Mouse (Mus musculus) neural tube, embryonic 14.5 days (tissue): ENCODE data around the gene Dlgap3. TPM values are rescaled to one million over a fixed set of nuclear protein-coding genes. Genes with fewer than 3 reads are reported as not detected.

ENCODE experiments used
- ATAC-seq: fragments of 200-750 bp; cut with Nextera tagmentation; 2 replicates; pipeline ENCODE4 v1.8.0; 2017; ENCODE audit warnings: low read depth, mild to moderate bottlenecking, moderate TSS enrichment, moderate library complexity
- H3K27ac ChIP-seq: fragments of 300-500 bp; sonication (generic); 2 replicates; pipeline ENCODE4 v1.5.1; 2014; ENCODE audit warnings: low read depth, mild to moderate bottlenecking, control low read depth, low read length, moderate library complexity, mixed read lengths
- H3K27me3 ChIP-seq: fragments of 300-500 bp; sonication (generic); 2 replicates; pipeline ENCODE4 v1.6.1; 2014; ENCODE audit warnings: low read length; ENCODE audit not compliant: control insufficient read depth, insufficient read depth
- H3K36me3 ChIP-seq: fragments of 300-500 bp; sonication (generic); 2 replicates; pipeline ENCODE4 v1.6.1; 2014; ENCODE audit warnings: low read length, mixed read lengths; ENCODE audit not compliant: control insufficient read depth, insufficient read depth
- H3K4me1 ChIP-seq: fragments of 300-500 bp; sonication (generic); 2 replicates; pipeline ENCODE4 v1.6.1; 2014; ENCODE audit warnings: low read length; ENCODE audit not compliant: control insufficient read depth, insufficient read depth
- H3K4me2 ChIP-seq: fragments of 300-500 bp; sonication (generic); 2 replicates; pipeline ENCODE4 v1.6.1; 2014; ENCODE audit warnings: mild to moderate bottlenecking, low read depth, low read length, control low read depth
- H3K4me3 ChIP-seq: fragments of 300-500 bp; sonication (generic); 2 replicates; pipeline ENCODE4 v1.5.1; 2014; ENCODE audit warnings: low read depth, low read length, control low read depth, mixed read lengths
- H3K9ac ChIP-seq: fragments of 300-500 bp; sonication (generic); replicated peaks from 2 replicates; pipeline ENCODE4 v1.6.1; 2014; ENCODE audit warnings: low read depth, mild to moderate bottlenecking, control low read depth, low read length, mixed read lengths
- H3K9me3 ChIP-seq: fragments of 300-500 bp; sonication (generic); 2 replicates; pipeline ENCODE4 v1.6.1; 2016; ENCODE audit warnings: low read length; ENCODE audit not compliant: control insufficient read depth
- WGBS: fragments of 180-500 bp; shearing (Covaris S2); extraction: QIAGEN DNeasy Blood & Tissue Kit; methylation state at CpG from one replicate; pipeline ENCODE4 v1.1.7; 2014; 5-methylcytosine and 5-hydroxymethylcytosine counted together
- polyA plus RNA-seq: library from polyadenylated mRNA; unstranded; fragments of >200 nt; fragmentation: Nextera tagmentation; extraction: Ambion mirVana; gene quantifications from 2 replicates; pipeline ENCODE4 v1.2.1, GENCODE M21; 2014

Dlgap3 gene
- polyA plus RNA-seq, 1 experiment from 2014 or later: 26.0 TPM

DNA sequence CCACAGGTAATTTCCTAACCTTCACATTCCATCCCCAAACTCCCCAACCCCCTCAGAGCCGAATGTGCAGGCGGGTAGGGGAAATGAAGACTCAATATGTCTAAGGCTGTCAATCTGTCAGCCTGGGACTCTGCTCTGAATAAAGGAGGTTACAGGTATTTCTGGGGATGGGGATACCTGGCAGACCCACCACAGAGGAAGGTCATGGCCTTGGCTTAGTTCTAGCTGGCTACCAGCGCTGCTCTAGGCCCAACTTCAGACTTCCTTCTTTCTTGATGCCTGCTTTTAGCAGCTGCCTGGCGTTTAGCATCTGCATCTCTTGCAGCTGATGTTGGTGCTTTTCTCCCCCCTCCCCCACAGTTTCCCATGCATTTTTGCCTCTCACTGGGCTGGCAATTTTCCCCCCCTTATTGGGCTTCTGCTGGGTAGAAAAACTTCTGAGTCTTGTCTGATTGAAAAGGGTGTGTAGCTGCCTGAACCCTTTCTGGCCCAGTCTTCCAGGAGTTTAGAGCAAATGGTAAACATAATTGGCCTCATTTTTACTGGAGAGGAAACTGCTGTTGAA lies 2.4 kb downstream of the Dlgap3 start:
- no peak overlapping the region for H3K4me3 ChIP-seq
- H3K9ac ChIP-seq: no peak overlapping the region
- no peak overlapping the region for H3K4me2 ChIP-seq
- no peak for ATAC-seq
- no peaks in the 10 kb centered on the region for H3K9me3 ChIP-seq
- peaks cover 29% of the 10 kb centered on the region for H3K4me1 ChIP-seq
- H3K27me3 ChIP-seq: peaks cover 4% of the 10 kb centered on the region; the same call in 1 of the 2 replicates
- no peaks in the 10 kb centered on the region for H3K36me3 ChIP-seq
- H3K27ac ChIP-seq: no peak overlapping the region
- 47% methylated on average over 4 of the region's 4 CpGs for WGBS

DNA sequence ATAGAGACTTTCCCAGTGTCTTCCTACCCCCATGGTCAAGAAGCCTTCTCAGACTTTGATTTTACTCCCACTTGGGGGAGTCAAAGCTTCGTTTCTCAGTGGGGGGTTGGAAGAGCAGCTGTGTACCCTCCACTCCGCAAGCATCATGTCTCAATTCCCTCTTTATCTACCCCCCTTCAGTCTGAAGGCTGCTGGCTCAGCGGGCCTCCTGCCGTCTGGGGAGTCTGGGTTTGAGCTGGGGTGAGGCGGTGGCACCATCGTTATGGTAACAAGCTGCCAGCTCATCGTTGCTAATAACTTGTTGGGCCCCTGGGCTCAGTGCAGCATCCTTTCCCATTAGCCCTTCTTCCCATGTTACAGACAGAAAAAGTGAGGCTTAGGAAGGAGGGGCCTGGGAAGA lies 3.1 kb downstream of the Dlgap3 start:
- Histone ChIP-seq H3K9ac (no peak overlapping the region), H3K27me3 (peaks cover 4% of the 10 kb centered on the region; the same call in 1 of the 2 replicates), H3K4me2 (no peak overlapping the region), H3K27ac (no peak overlapping the region), H3K9me3 (no peaks in the 10 kb centered on the region), H3K4me3 (no peak overlapping the region), H3K36me3 (no peaks in the 10 kb centered on the region), H3K4me1 (peaks cover 29% of the 10 kb centered on the region)
- ATAC-seq: no peak
- 18% methylated on average over 7 of the region's 7 CpGs for WGBS

DNA sequence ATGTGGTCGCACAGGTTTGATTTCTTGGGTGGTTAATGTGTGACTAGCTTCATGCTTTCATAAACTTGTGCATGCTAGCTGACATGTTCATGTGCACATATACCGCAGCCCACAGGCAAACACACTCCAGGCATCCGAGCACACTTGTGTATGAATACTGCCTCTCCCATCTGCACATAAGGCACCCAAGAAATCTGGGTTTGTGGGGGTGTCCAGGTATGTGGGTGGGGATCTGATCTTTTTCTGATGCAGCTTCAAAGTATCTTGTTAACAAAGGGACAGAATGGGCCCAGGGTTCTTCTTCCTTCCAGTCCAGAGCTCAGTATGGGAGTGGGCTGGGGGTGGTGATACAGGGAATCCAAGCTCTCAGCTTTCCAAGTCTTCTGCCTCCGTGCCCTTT lies 3.6 kb downstream of the Dlgap3 start:
- no peaks in the 10 kb centered on the region for H3K36me3 ChIP-seq
- H3K27me3 ChIP-seq: peaks cover 4% of the 10 kb centered on the region; the same call in 1 of the 2 replicates
- WGBS: 65% methylated on average over 4 of the region's 4 CpGs
- H3K4me2 ChIP-seq: no peak overlapping the region
- peaks cover 29% of the 10 kb centered on the region for H3K4me1 ChIP-seq
- no peak for ATAC-seq
- H3K9me3 ChIP-seq: no peaks in the 10 kb centered on the region
- no peak overlapping the region for H3K4me3 ChIP-seq
- H3K27ac ChIP-seq: no peak overlapping the region
- H3K9ac ChIP-seq: no peak overlapping the region

DNA sequence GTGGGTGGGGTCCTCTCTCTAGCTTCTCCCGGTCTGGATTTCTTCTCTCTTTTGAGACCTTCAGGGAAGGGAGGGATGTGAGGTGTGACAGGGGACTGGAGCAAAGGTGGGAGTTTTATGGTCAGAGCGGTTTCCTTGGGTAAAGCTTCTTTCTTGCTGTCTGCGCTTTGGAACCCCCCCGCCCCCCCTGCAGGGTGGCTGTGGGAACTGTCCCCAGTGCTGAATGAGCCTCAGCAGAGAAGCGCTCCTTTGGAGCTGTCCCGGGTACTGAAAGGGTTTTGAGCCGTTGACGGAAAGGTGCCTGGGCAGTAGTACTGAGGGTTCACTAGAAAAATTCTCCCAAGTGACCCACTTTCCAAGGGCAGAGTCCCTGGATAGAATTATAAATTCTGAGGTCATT lies 4.5 kb downstream of the Dlgap3 start:
- Histone ChIP-seq H3K9me3 (no peaks in the 10 kb centered on the region), H3K4me3 (no peak overlapping the region), H3K27ac (no peak overlapping the region), H3K4me1 (peaks cover 24% of the 10 kb centered on the region), H3K4me2 (no peak overlapping the region), H3K27me3 (peaks cover 3% of the 10 kb centered on the region; the same call in 1 of the 2 replicates), H3K9ac (no peak overlapping the region), H3K36me3 (no peaks in the 10 kb centered on the region)
- ATAC-seq: no peak
- WGBS: 4% methylated on average over 8 of the region's 8 CpGs

DNA sequence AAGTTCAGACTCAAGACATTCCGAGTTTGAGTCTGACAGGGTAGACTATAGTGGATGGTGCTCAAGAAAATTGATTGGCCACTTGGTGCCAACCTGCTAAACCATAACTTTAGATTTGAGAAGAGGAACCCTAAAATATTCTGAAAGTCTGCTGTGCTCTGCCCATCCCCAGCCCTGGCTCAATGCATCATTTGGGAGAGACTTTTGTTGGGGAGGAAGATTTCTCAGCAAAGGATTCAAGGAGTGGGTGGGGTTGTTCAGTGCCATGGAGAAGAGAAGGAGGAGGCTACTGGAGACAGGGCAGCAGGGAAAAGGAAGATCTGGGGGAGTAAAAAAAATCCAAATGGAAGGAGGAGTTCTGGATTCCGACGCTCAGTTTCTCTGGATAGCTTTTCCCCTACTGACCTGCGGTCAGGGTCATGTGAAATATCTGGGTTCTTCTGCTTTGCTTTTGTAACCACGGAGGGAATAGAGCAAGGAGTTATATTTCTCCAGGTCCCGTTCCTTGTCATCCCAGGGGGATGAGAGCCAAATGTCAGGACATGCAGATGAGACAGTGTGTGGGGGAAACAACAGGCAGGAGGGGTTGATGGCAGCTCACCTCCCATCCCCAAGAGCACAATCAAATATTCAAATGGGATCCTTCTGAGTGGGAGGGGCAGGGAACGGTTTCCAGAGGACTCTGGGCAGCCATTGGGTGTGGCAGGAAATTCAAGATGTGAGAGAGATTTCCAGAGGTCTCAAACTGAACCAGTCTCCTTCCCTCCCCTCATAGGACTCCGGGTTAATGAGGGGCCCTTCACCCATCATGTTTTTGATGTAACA lies 5.3 kb downstream of the Dlgap3 start:
- Histone ChIP-seq H3K36me3 (no peaks in the 10 kb centered on the region), H3K9ac (no peak overlapping the region), H3K4me3 (no peak overlapping the region), H3K27me3 (no peaks in the 10 kb centered on the region; the same call in 1 of the 2 replicates), H3K27ac (no peak overlapping the region), H3K4me2 (no peak overlapping the region), H3K9me3 (no peaks in the 10 kb centered on the region), H3K4me1 (peaks cover 28% of the 10 kb centered on the region)
- WGBS: 59% methylated on average over 8 of the region's 8 CpGs
- ATAC-seq: no peak

DNA sequence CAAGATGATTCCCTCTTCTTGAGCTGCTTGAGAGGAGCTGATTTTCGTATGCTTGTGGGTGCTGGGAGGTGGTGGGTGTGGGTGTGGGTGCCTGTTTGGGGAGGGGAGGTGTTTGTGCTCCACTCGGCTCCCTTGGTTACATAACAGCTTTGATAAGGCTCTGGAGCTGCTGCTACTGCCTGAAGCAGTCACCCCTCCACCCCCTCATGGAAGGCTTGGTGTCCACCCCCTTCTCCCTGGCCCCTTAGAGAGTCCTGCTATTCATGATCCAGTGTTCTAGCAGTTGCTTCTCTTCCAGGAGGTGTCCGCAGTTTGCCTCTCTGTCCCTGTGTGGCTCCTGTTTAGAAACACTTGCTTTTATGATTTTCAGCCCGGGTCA lies 5.9 kb downstream of the Dlgap3 start:
- Histone ChIP-seq H3K27me3 (no peaks in the 10 kb centered on the region), H3K4me1 (peaks cover 28% of the 10 kb centered on the region), H3K36me3 (no peaks in the 10 kb centered on the region), H3K4me2 (no peak overlapping the region), H3K9ac (no peak overlapping the region), H3K27ac (no peak overlapping the region), H3K9me3 (no peaks in the 10 kb centered on the region), H3K4me3 (no peak overlapping the region)
- WGBS: 63% methylated on average over 4 of the region's 4 CpGs
- ATAC-seq: no peak

DNA sequence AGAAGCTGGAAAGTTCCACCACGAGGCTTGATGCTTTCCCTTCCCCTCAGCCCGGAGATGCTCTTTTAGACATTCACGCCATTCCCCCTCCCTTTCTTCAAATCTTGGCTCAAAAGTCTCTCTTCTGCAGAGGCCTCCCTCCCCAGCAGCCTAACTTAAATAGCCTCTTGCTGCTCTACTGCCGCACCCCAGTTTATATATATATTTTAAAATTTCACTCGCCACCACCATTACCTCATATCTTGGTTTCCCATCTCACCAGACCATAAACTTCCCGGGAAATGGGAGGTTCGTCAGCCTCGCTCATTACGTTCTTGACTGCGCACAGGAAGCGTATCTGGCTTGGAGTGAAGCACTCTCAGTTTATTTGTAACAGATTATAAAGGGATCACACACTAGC lies 9.0 kb downstream of the Dlgap3 start:
- WGBS: 74% methylated on average over 11 of the region's 11 CpGs
- no peak overlapping the region for H3K27ac ChIP-seq
- H3K27me3 ChIP-seq: no peaks in the 10 kb centered on the region
- ATAC-seq: no peak
- H3K9ac ChIP-seq: no peak overlapping the region
- no peaks in the 10 kb centered on the region for H3K9me3 ChIP-seq
- H3K4me2 ChIP-seq: no peak overlapping the region
- peaks cover 18% of the 10 kb centered on the region for H3K4me1 ChIP-seq
- H3K36me3 ChIP-seq: no peaks in the 10 kb centered on the region
- H3K4me3 ChIP-seq: no peak overlapping the region

DNA sequence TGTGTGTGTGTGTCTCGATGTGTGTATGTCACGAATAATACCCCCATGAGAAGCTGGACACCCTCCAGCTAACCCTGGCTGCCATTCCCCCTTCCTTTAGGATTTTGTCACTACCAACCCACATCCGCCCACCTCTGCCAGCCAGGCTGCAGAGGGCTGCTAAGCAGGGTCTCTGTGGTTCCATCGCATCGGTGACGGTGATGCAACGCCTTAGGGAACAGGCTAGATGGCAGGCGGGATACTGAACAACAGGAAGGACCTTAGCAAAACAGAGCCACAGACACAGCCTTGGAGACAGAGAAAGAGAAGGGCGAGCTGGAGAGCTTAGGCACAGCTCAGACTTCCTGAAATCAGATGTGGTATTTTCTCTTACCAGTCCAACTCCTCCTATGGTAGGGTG lies 9.7 kb downstream of the Dlgap3 start:
- H3K4me2 ChIP-seq: no peak overlapping the region
- 45% methylated on average over 9 of the region's 9 CpGs for WGBS
- no peak overlapping the region for H3K4me3 ChIP-seq
- H3K4me1 ChIP-seq: peaks cover 15% of the 10 kb centered on the region
- no peak overlapping the region for H3K9ac ChIP-seq
- no peak overlapping the region for H3K27ac ChIP-seq
- no peaks in the 10 kb centered on the region for H3K9me3 ChIP-seq
- H3K36me3 ChIP-seq: no peaks in the 10 kb centered on the region
- H3K27me3 ChIP-seq: no peaks in the 10 kb centered on the region
- ATAC-seq: no peak
